Mouse (Mus musculus) small intestine, adult 2 months (tissue): ENCODE measurements around the gene Hdac4.

ENCODE experiments used
- CTCF ChIP-seq: fragments of 200-500 bp; IDR thresholded peaks from 2 replicates; pipeline ENCODE4 v1.5.1; 2012; ENCODE audit warnings: low read depth, mild to moderate bottlenecking, control low read depth, inconsistent platforms, low read length, moderate library complexity, mixed read lengths; ENCODE audit not compliant: insufficient replicate concordance, insufficient read length; ENCODE audit errors: extremely low read depth
- POLR2A ChIP-seq: fragments of 200-500 bp; IDR thresholded peaks from 2 replicates; pipeline ENCODE4 v1.6.1; 2012; ENCODE audit warnings: low read depth, mild to moderate bottlenecking, control low read depth, inconsistent platforms, low read length, moderate library complexity

DNA sequence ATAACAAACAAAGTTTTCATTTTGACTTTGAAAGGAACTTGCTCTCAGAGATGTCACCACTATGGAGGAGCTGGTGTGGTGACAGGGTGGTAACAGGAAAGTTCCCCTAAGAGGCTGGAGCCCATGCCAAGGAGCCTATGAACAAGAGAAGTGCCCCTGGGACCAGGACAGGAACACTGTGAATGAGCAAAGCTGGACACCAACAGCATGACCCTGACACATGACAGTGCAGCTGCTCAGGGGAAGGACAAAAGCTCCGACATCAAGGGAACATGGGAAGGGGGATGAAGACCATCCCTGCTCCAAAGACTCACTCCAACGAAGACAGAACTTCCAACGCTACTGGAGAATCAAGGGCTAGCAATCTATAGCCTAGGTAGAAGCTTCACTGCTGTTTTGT, 97.0 kb downstream of the Hdac4 start:
- TF ChIP-seq CTCF (no peak), POLR2A (no peak)
